Comparison of ENCODE assay signal across 25 mouse cellular contexts in genomic region chr1:161781594-161781993, GRCm38 (mm10). TPM values are rescaled to one million over a fixed set of nuclear protein-coding genes. Genes with fewer than 3 reads are reported as not detected.
A peak's percentile ranks its signal among the peaks of the same experiment; 100 is the strongest.
DNase-seq lines count a peak whose midpoint lies in the region; ATAC-seq lines count a peak whose summit lies in the region.
"Had no signal": no experiment of that assay in that cellular context is flagged by ENCODE, and none has a peak within 500 bp of the region (broad histone marks: within the 10 kb centered on the region; RNA-seq: fewer than 3 reads in every experiment).

No protein-coding gene starts in this region.

- 93% methylated on average over 5 of the region's 5 CpGs for WGBS in hindbrain, embryonic 12.5 days

- no peak for DNase-seq in adrenal gland, adult (ENCODE audit: inconsistent age in 2 of 2, low spot score in 1 of 2)
- no peak for DNase-seq in urinary bladder, postnatal 36 days (ENCODE audit: low spot score in 2 of 2)
- DNase-seq: adrenal gland, adult 2 months; adrenal gland, adult 8-10 months; adrenal gland, postnatal 10 days; adrenal gland, postnatal 14 days; adrenal gland, postnatal 25 days; adrenal gland, postnatal 36 days; B cell, adult 2 months; cerebellum, adult 11 months; cerebellum, adult 11-12 months; cerebellum, adult 18-20 months; cerebellum, adult 2 months had no signal

- ATAC-seq in granulocyte monocyte progenitor cell, adult 5-6 weeks (replicated peaks; ENCODE audit: poor library complexity, severe bottlenecking): peak; percentile 82
- ATAC-seq in megakaryocyte, adult 5-6 weeks (ENCODE audit: poor library complexity, severe bottlenecking): peak; percentile 25; the same call in 1 of the 2 replicates
- ATAC-seq in megakaryocyte progenitor cell, adult 5-6 weeks (replicated peaks; ENCODE audit: poor library complexity): peak; percentile 74
- no peak for ATAC-seq in hindbrain, embryonic 12.5 days (ENCODE audit: low FRiP score)
- ATAC-seq: activated CD4-positive, CD25-positive, alpha-beta regulatory T cell, adult 4 months; CD4-positive, CD25-positive, alpha-beta regulatory T cell, adult 4 months; Patski had no signal

- H3K9ac ChIP-seq in hindbrain, embryonic 12.5 days: no peak overlapping the region

- no peaks in the 10 kb centered on the region for H3K4me1 ChIP-seq in hindbrain, embryonic 12.5 days

- H3K27me3 ChIP-seq in hindbrain, embryonic 12.5 days: no peaks in the 10 kb centered on the region
- H3K27me3 ChIP-seq: CH12.LX had no signal

- no peak overlapping the region for H3K27ac ChIP-seq in hindbrain, embryonic 12.5 days

- no peak overlapping the region for H3K4me3 ChIP-seq in hindbrain, embryonic 12.5 days

- H3K36me3 ChIP-seq in hindbrain, embryonic 12.5 days: no peaks in the 10 kb centered on the region
- H3K36me3 ChIP-seq: G1E had no signal

- no peak overlapping the region for H3K4me2 ChIP-seq in hindbrain, embryonic 12.5 days (replicated peaks)

- H3K9me3 ChIP-seq in hindbrain, embryonic 12.5 days (replicated peaks): no peaks in the 10 kb centered on the region
- H3K9me3 ChIP-seq: G1E had no signal

RNA-seq across cellular contexts. Expression of gene Fasl, which starts 6.7 kb away (rescaled TPM):
- not detected in 2 replicates for total RNA-seq in granulocyte monocyte progenitor cell, adult 5-6 weeks (2014; fragmentation: Nextera tagmentation)
- total RNA-seq in granulocyte monocyte progenitor cell, adult 5-6 weeks (2017): not detected in 2 replicates
- total RNA-seq in megakaryocyte, adult 5-6 weeks (2015): 1.2 and 1.3 TPM in 2 replicates
- total RNA-seq in megakaryocyte, adult 5-6 weeks (2017): 1.5 and 1.8 TPM in 2 replicates
- not detected in 2 replicates for total RNA-seq in megakaryocyte progenitor cell, adult 5-6 weeks (2015)
- total RNA-seq in megakaryocyte progenitor cell, adult 5-6 weeks (2017): 0.25 TPM in 1 of 2 replicates, not detected in the other
- polyA plus RNA-seq in hindbrain, embryonic 12.5 days (2016; fragmentation: Nextera tagmentation; extraction: Ambion mirVana): 0.20 and 0.21 TPM in 2 replicates
- total RNA-seq: adrenal gland, adult 2 months; adrenal gland, postnatal 10 days; adrenal gland, postnatal 14 days; adrenal gland, postnatal 25 days; adrenal gland, postnatal 4 days; MEL had no signal
- polyA plus RNA-seq: adrenal gland, adult 2 months; C2C12; G1E; Patski had no signal
